Mouse (Mus musculus): ENCODE measurements around the gene Plekhh3. TPM values are rescaled to one million over a fixed set of nuclear protein-coding genes. Genes with fewer than 3 reads are reported as not detected.

The Plekhh3 gene
- polyA plus RNA-seq, 1 experiment from 2014 or later: 19.2 TPM

DNA sequence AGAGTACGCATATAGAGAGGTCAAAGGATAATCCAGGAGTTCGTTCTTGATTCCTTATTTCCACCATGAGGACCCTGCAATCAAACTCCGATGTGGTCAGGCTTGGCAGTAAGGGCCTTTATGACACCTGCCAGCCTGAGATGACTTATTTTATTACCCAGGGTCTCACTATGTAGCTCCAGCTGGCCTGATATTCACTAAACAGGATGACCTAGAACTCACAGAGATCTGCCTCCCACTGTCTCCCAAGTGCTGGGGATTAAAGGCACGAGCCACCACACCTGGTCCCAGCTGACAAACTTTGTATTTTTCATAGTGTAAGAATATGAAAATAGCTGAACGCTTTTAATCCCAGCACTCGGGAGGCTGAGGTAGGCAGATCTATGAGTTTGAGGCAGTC, 16.0 kb downstream of the Plekhh3 start:
- ATAC-seq (ENCODE audit: low FRiP score, low TSS enrichment): no peak
- peaks cover 12% of the 10 kb centered on the region for H3K4me1 ChIP-seq (ENCODE audit: insufficient read depth, low read length)
- no peaks in the 10 kb centered on the region for H3K36me3 ChIP-seq (ENCODE audit: insufficient read depth, low read length)
- no peak overlapping the region for H3K4me3 ChIP-seq (ENCODE audit: low read length)
- H3K27me3 ChIP-seq (ENCODE audit: insufficient read depth, low read length): no peaks in the 10 kb centered on the region
- no peak overlapping the region for H3K4me2 ChIP-seq (replicated peaks; ENCODE audit: low read depth, low read length)
- no peak overlapping the region for H3K9ac ChIP-seq (replicated peaks; ENCODE audit: low read length)
- no peak overlapping the region for H3K27ac ChIP-seq (ENCODE audit: low read length)
- no peaks in the 10 kb centered on the region for H3K9me3 ChIP-seq (ENCODE audit: low read length)
- WGBS: 71% methylated on average over 6 of the region's 6 CpGs

DNA sequence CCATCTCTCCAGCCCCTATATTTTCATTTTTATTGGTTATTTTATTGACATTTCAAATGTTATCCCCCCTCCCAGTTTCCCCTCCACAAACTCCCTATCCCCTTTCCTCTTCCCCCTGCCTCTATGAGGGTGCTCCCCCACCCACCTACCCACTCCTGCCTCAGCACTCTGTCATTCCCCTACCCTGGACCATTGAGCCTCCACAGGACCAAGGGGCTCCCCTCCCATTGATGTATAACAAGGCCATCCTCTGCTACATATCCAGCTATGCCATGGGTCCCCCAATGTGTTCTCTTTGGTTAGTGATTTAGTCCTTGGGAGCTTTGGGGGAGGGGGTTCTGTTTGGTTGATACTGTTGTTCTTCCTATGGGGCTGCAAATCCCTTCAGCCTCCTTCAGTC, 16.5 kb downstream of the Plekhh3 start:
- H3K4me2 ChIP-seq (replicated peaks; ENCODE audit: low read depth, low read length): no peak overlapping the region
- H3K9me3 ChIP-seq (ENCODE audit: low read length): no peaks in the 10 kb centered on the region
- ATAC-seq (ENCODE audit: low FRiP score, low TSS enrichment): no peak
- H3K36me3 ChIP-seq (ENCODE audit: insufficient read depth, low read length): no peaks in the 10 kb centered on the region
- no peak overlapping the region for H3K9ac ChIP-seq (replicated peaks; ENCODE audit: low read length)
- no peak overlapping the region for H3K4me3 ChIP-seq (ENCODE audit: low read length)
- no peaks in the 10 kb centered on the region for H3K27me3 ChIP-seq (ENCODE audit: insufficient read depth, low read length)
- H3K27ac ChIP-seq (ENCODE audit: low read length): no peak overlapping the region
- peaks cover 14% of the 10 kb centered on the region for H3K4me1 ChIP-seq (ENCODE audit: insufficient read depth, low read length)

DNA sequence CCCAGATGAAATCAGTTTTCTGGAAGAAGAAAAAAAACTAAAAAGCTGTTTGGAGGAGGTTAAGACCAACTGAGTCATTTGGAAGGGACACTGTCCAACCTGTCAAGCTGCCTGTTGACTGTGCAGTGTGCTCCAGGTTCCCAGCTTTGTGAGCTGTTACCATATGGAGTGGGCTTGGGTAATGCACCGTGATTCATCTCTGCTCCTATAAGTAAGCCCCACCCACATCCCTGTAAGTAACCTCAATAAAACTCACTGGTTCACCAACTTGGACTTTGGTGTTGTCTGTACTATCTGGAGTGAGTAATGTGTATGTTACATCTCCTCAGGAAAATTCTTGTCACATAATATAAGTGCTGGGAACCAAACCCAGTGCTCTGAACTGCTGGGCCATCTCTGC, 18.3 kb downstream of the Plekhh3 start:
- H3K4me3 ChIP-seq (ENCODE audit: low read length): no peak overlapping the region
- H3K27me3 ChIP-seq (ENCODE audit: insufficient read depth, low read length): no peaks in the 10 kb centered on the region
- no peak overlapping the region for H3K9ac ChIP-seq (replicated peaks; ENCODE audit: low read length)
- WGBS: 64% methylated on average over 1 of the region's 1 CpGs
- no peak for ATAC-seq (ENCODE audit: low FRiP score, low TSS enrichment)
- no peak overlapping the region for H3K4me2 ChIP-seq (replicated peaks; ENCODE audit: low read depth, low read length)
- no peak overlapping the region for H3K27ac ChIP-seq (ENCODE audit: low read length)
- no peaks in the 10 kb centered on the region for H3K36me3 ChIP-seq (ENCODE audit: insufficient read depth, low read length)
- H3K9me3 ChIP-seq (ENCODE audit: low read length): no peaks in the 10 kb centered on the region
- peaks cover 30% of the 10 kb centered on the region for H3K4me1 ChIP-seq (ENCODE audit: insufficient read depth, low read length)

DNA sequence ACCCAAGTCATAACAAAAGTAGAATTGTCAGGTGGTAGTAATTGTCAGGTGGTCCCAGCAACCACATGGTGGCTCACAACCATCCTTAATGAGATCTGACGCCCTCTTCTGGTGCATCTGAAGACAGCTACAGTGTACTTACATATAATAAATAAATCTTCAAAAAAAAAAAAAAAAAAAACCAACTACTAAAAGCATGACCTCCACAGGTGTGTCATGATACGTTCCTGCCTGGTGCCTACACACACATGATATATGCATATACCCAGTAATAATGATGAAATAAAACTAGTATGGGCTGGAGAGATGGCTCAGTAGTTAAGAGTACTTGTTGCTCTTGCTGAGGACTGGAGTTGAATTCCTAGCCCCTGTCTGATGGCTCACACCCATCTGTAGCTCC, 20.1 kb downstream of the Plekhh3 start:
- no peak overlapping the region for H3K9ac ChIP-seq (replicated peaks; ENCODE audit: low read length)
- WGBS: 79% methylated on average over 2 of the region's 2 CpGs
- no peak overlapping the region for H3K27ac ChIP-seq (ENCODE audit: low read length)
- no peaks in the 10 kb centered on the region for H3K9me3 ChIP-seq (ENCODE audit: low read length)
- no peak for ATAC-seq (ENCODE audit: low FRiP score, low TSS enrichment)
- H3K27me3 ChIP-seq (ENCODE audit: insufficient read depth, low read length): no peaks in the 10 kb centered on the region
- H3K4me1 ChIP-seq (ENCODE audit: insufficient read depth, low read length): peaks cover 26% of the 10 kb centered on the region
- no peak overlapping the region for H3K4me2 ChIP-seq (replicated peaks; ENCODE audit: low read depth, low read length)
- no peak overlapping the region for H3K4me3 ChIP-seq (ENCODE audit: low read length)
- no peaks in the 10 kb centered on the region for H3K36me3 ChIP-seq (ENCODE audit: insufficient read depth, low read length)

DNA sequence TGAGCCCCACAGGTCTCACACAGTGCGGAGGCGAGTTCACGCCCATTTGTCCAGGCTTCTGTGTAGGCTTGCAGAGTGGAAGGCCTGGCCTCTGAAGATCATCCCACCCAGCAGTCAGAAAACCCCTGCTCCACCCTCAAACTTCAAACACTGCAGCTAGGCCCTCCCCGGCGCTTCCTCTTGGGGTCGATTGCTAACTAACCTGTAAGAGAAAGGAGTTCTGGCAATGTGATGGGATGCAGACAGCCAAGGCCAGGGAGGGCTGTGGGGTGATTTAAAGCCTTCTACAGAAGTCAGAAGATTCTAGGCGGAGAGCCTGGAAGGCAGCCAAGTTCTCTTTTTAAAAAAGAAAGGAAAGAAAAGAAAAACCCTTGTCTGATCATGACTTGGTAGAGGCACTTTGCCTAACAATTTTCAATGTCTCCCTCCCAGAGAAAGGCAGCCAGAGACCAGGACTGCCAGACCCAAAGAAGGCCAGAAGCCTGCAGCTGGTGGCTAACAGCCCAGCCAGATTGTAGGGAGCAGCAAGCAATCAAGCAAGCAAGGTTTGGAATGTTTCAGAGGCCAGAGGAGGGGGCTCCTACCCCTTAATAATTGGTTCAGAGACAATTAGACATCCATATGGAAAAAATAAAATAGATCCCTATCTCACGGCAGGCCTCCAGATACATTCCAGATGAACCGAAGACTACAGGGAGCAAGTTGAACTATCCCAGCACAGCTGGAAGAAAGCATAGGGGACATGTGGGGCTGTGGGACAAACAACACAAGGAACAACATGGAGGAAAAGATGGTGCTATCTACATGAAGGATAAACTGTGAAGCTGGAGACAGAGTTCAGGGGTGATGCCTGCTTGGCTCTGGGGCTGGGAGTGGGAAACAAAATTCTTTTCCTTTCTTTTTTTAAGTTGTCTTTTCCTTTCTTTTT, 21.7 kb downstream of the Plekhh3 start:
- Histone ChIP-seq H3K4me1 (ENCODE audit: insufficient read depth, low read length) (peaks cover 18% of the 10 kb centered on the region), H3K9me3 (ENCODE audit: low read length) (no peaks in the 10 kb centered on the region), H3K4me3 (ENCODE audit: low read length) (no peak overlapping the region), H3K4me2 (replicated peaks; ENCODE audit: low read depth, low read length) (no peak overlapping the region), H3K27me3 (ENCODE audit: insufficient read depth, low read length) (no peaks in the 10 kb centered on the region), H3K27ac (ENCODE audit: low read length) (peak overlapping the region; percentile 87), H3K36me3 (ENCODE audit: insufficient read depth, low read length) (no peaks in the 10 kb centered on the region), H3K9ac (replicated peaks; ENCODE audit: low read length) (peak overlapping the region; percentile 48)
- peak; percentile 83 for ATAC-seq (ENCODE audit: low FRiP score, low TSS enrichment)
- 17% methylated on average over 9 of the region's 9 CpGs for WGBS

DNA sequence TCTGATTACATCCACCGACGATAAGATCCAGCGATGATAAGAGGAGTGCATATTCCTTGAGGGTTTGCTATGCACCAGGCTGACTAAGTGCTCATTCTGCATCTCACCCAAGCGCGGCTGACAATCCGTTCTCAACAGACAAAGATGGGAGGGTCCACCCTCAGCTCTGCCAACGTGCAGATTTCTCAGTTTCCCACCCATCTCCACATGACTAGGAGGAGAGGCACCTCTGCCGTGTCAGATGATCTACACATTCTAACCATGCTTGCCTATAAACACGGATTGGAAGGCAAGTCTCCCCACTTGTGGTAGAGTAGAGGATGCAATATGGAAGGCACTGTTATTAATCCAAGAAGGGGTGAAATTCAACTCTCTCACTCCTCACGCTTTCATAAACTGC, 22.4 kb downstream of the Plekhh3 start:
- ATAC-seq (ENCODE audit: low FRiP score, low TSS enrichment): 0 out of 2 replicates have a peak, but pooled peaks have one; percentile 17
- Histone ChIP-seq H3K27ac (ENCODE audit: low read length) (peak overlapping the region; percentile 87), H3K27me3 (ENCODE audit: insufficient read depth, low read length) (no peaks in the 10 kb centered on the region), H3K9ac (replicated peaks; ENCODE audit: low read length) (peak overlapping the region; percentile 48), H3K9me3 (ENCODE audit: low read length) (no peaks in the 10 kb centered on the region), H3K36me3 (ENCODE audit: insufficient read depth, low read length) (no peaks in the 10 kb centered on the region), H3K4me3 (ENCODE audit: low read length) (no peak overlapping the region), H3K4me1 (ENCODE audit: insufficient read depth, low read length) (peaks cover 21% of the 10 kb centered on the region), H3K4me2 (replicated peaks; ENCODE audit: low read depth, low read length) (no peak overlapping the region)
- 43% methylated on average over 10 of the region's 10 CpGs for WGBS

DNA sequence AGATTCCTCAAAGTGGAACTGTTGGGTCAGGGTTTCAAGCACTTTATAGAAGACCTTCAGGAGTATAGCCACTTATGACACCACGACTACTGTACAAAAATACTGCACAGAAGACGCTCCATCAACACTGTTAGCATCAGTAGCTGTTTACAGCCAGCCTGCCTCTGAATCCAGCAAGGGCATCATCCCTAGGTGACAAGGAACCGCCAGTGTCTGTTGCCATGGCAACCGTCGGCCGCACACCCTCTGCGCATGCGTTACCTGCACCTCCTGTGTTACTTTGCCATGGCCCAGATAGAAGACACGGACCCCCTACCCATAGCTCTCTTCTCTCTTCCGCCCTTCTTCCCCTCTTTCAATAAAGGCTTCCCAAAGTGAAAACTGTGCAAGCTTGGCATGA, 24.8 kb downstream of the Plekhh3 start:
- no peaks in the 10 kb centered on the region for H3K36me3 ChIP-seq (ENCODE audit: insufficient read depth, low read length)
- H3K9me3 ChIP-seq (ENCODE audit: low read length): no peaks in the 10 kb centered on the region
- no peak overlapping the region for H3K27ac ChIP-seq (ENCODE audit: low read length)
- WGBS: 29% methylated on average over 10 of the region's 10 CpGs
- H3K4me3 ChIP-seq (ENCODE audit: low read length): no peak overlapping the region
- no peak for ATAC-seq (ENCODE audit: low FRiP score, low TSS enrichment)
- no peaks in the 10 kb centered on the region for H3K27me3 ChIP-seq (ENCODE audit: insufficient read depth, low read length)
- H3K4me2 ChIP-seq (replicated peaks; ENCODE audit: low read depth, low read length): no peak overlapping the region
- peaks cover 22% of the 10 kb centered on the region for H3K4me1 ChIP-seq (ENCODE audit: insufficient read depth, low read length)
- H3K9ac ChIP-seq (replicated peaks; ENCODE audit: low read length): no peak overlapping the region

DNA sequence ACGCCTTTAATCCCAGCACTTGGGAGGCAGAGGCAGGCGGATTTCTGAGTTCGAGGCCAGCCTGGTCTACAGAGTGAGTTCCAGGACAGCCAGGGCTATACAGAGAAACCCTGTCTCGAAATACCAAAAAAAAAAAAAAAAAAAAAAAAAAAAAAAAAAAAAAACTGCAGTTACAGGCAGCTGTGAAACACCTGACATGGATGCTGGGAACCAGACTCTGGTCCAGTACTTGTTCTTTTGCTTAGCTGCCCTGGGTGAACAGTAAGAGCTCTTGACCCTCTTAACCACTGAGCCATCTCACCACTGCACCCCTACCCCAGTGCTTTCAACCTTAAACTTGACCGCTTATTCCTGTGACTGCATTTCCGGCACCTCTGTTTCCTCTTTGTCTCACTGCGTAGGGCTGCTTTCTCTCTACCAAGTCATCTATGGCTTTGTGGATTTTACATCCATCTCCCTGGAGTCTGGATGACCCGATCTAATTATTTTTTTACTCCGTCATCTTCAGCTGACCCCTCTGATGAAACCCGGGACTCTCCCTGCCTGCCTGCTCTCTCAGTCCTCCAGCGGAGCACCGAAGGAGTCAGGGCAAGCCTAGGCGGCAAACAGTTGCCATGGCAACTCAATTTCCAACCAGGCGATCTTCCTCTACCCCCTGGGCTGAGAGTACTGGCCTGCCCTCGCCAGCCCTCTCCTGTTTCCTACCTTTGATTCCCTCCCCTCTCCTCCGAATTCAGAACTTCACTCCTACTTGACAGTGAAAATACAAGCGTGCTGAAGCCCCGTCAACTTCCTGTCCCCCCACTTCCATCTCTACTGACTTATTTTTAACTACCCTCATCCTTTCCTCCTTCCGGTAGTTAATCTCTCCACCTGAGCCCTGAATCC, 27.6 kb downstream of the Plekhh3 start:
- Histone ChIP-seq H3K9me3 (ENCODE audit: low read length) (no peaks in the 10 kb centered on the region), H3K4me1 (ENCODE audit: insufficient read depth, low read length) (peaks cover 31% of the 10 kb centered on the region), H3K9ac (replicated peaks; ENCODE audit: low read length) (peak overlapping the region; percentile 61), H3K36me3 (ENCODE audit: insufficient read depth, low read length) (no peaks in the 10 kb centered on the region), H3K4me2 (replicated peaks; ENCODE audit: low read depth, low read length) (peak overlapping the region; percentile 70), H3K27ac (ENCODE audit: low read length) (peak overlapping the region; percentile 68; the same call in 1 of the 2 replicates), H3K4me3 (ENCODE audit: low read length) (peak overlapping the region; percentile 33), H3K27me3 (ENCODE audit: insufficient read depth, low read length) (no peaks in the 10 kb centered on the region)
- WGBS: 18% methylated on average over 18 of the region's 19 CpGs
- peak; percentile 46; the same call in 1 of the 2 replicates for ATAC-seq (ENCODE audit: low FRiP score, low TSS enrichment)

DNA sequence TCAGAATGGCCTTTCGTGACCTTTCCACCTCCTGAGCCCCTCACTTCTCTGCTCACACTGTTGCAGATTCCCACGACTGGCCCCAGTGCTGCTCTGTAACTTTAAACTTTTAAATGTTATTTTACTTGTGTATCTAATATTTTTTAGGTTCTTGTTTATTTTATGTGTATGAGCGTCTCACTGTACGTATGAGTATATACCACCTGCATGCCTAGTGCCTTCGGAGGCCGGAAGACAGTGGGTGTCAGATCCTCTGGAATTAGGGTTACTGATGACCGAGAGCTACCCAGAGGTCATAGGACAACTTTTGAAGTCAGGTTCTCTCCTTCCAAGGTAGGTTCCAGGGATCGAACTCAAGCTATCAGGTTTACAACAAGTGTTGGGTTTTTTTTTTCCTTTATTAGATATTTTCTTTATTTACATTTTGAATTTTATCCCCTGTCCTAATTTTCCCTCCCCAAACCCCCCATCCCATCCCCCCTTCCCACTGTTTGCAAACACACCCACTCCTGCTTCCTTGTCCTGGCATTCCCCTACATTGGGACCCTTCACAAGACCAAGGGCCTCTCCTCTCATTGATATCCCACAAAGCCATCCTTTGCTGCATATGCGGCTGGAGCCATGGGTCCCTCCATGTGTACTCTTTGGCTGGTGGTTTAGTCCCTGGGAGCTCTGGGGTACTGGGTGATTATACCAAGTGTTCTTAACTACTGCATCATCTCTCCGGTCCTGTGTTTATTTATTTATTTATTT, 28.8 kb downstream of the Plekhh3 start:
- H3K4me2 ChIP-seq (replicated peaks; ENCODE audit: low read depth, low read length): no peak overlapping the region
- no peak overlapping the region for H3K27ac ChIP-seq (ENCODE audit: low read length)
- no peak overlapping the region for H3K9ac ChIP-seq (replicated peaks; ENCODE audit: low read length)
- no peaks in the 10 kb centered on the region for H3K27me3 ChIP-seq (ENCODE audit: insufficient read depth, low read length)
- H3K36me3 ChIP-seq (ENCODE audit: insufficient read depth, low read length): no peaks in the 10 kb centered on the region
- no peak overlapping the region for H3K4me3 ChIP-seq (ENCODE audit: low read length)
- no peak for ATAC-seq (ENCODE audit: low FRiP score, low TSS enrichment)
- H3K4me1 ChIP-seq (ENCODE audit: insufficient read depth, low read length): peaks cover 28% of the 10 kb centered on the region; the same call in 1 of the 2 replicates
- WGBS: 86% methylated on average over 10 of the region's 10 CpGs
- no peaks in the 10 kb centered on the region for H3K9me3 ChIP-seq (ENCODE audit: low read length)

Measured in kidney, embryonic 16.5 days (tissue).